8 mouse cellular contexts compared by ENCODE assay signal in genomic region chr6:94186628-94187319, GRCm38 (mm10).
DNase-seq lines count a peak whose midpoint lies in the region; ATAC-seq and TF ChIP-seq lines count a peak whose summit lies in the region.
"Had no signal": no experiment of that assay in that cellular context is flagged by ENCODE, and none has a peak within 500 bp of the region (broad histone marks: within the 10 kb centered on the region; RNA-seq: fewer than 3 reads in every experiment).

No protein-coding gene starts in this region.

- no peaks in the 10 kb centered on the region for H3K36me3 ChIP-seq in heart, postnatal 0 days (replicated peaks; ENCODE audit: control insufficient read depth, insufficient read depth, low read length)
- H3K36me3 ChIP-seq: neural tube, embryonic 15.5 days had no signal

- peak; percentile 26 for DNase-seq in ZHBTc4 (ENCODE audit: low read depth, low spot score)
- DNase-seq in adrenal gland, postnatal 25 days = peak; percentile 53
- no peak for DNase-seq in heart, postnatal 0 days (ENCODE audit: low spot score)
- peak; percentile 33 to 45 for DNase-seq in kidney, postnatal 4 days
- DNase-seq in layer of hippocampus, postnatal 25 days (ENCODE audit: extremely low spot score in 1 of 2, low spot score in 1 of 2) = no peak
- DNase-seq in layer of hippocampus, adult 18-20 months (ENCODE audit: low spot score in 2 of 2) = no peak
- no peak for DNase-seq in cerebellum, adult 2 months

- no peak overlapping the region for H3K4me2 ChIP-seq in heart, postnatal 0 days (ENCODE audit: low read depth, low read length)
- H3K4me2 ChIP-seq: neural tube, embryonic 15.5 days had no signal

- no peaks in the 10 kb centered on the region for H3K9me3 ChIP-seq in heart, postnatal 0 days (replicated peaks; ENCODE audit: control insufficient read depth, low read length)
- H3K9me3 ChIP-seq: neural tube, embryonic 15.5 days had no signal

- TF ChIP-seq POLR2A in cerebellum, adult 2 months (IDR thresholded peaks at IDR 0.05; ENCODE audit: borderline replicate concordance, insufficient read depth, low read length) = no peak

- H3K4me3 ChIP-seq in heart, postnatal 0 days (ENCODE audit: low read depth, low read length) = no peak overlapping the region
- no peak overlapping the region for H3K4me3 ChIP-seq in cerebellum, adult 2 months (replicated peaks; ENCODE audit: insufficient read depth, low read depth, low read length)
- H3K4me3 ChIP-seq: neural tube, embryonic 15.5 days had no signal

- WGBS in heart, postnatal 0 days = 24% methylated on average over 7 of the region's 7 CpGs
- 62% methylated on average over 7 of the region's 7 CpGs for WGBS in cerebellum, adult 2 months

- H3K9ac ChIP-seq in heart, postnatal 0 days (replicated peaks; ENCODE audit: low read depth, low read length) = no peak overlapping the region
- H3K9ac ChIP-seq: neural tube, embryonic 15.5 days had no signal

- no peaks in the 10 kb centered on the region for H3K27me3 ChIP-seq in heart, postnatal 0 days (ENCODE audit: control insufficient read depth, insufficient read depth, low read length)
- no peaks in the 10 kb centered on the region for H3K27me3 ChIP-seq in cerebellum, adult 2 months (ENCODE audit: control insufficient read depth, insufficient read depth, low read length)
- H3K27me3 ChIP-seq: neural tube, embryonic 15.5 days had no signal

- peak; percentile 42; the same call in 1 of the 2 replicates for TF ChIP-seq EP300 in heart, postnatal 0 days (IDR thresholded peaks at IDR 0.05; ENCODE audit: low read depth)

- H3K27ac ChIP-seq in heart, postnatal 0 days (ENCODE audit: low read depth) = peak overlapping the region; percentile 61
- H3K27ac ChIP-seq in cerebellum, adult 2 months (ENCODE audit: insufficient read depth, low read length) = no peak overlapping the region
- H3K27ac ChIP-seq: neural tube, embryonic 15.5 days had no signal

- peaks cover 68% of the 10 kb centered on the region for H3K4me1 ChIP-seq in heart, postnatal 0 days (ENCODE audit: control insufficient read depth, insufficient read depth)
- H3K4me1 ChIP-seq in cerebellum, adult 2 months (ENCODE audit: control insufficient read depth, insufficient read depth, low read length) = peaks cover 5% of the 10 kb centered on the region

- TF ChIP-seq CTCF in heart, postnatal 0 days (IDR thresholded peaks at IDR 0.05; ENCODE audit: low read depth) = no peak
- TF ChIP-seq CTCF in cerebellum, adult 2 months (IDR thresholded peaks at IDR 0.05; ENCODE audit: borderline replicate concordance, insufficient read depth, low read depth, low read length) = no peak

- ATAC-seq in heart, postnatal 0 days (ENCODE audit: insufficient read depth, low read depth) = peak; percentile 33; the same call in 1 of the 2 replicates

Comparison
In these comparisons a context has a peak if more than half of its experiments do, and no peak if none do; other contexts are left out.
1. DNase-seq: peak in ZHBTc4 (single experiment), adrenal gland, postnatal 25 days (single experiment) and kidney, postnatal 4 days (2 of 2); none in heart, postnatal 0 days (single experiment), layer of hippocampus, postnatal 25 days (0 of 2), layer of hippocampus, adult 18-20 months (0 of 2) and cerebellum, adult 2 months (0 of 2).